Mouse (Mus musculus): ENCODE measurements at regions not wholly inside any gene's neighbourhood (a gene's known extent, or its start where the extent isn't known, plus 50 kb on each side); places are given as distances from the start of the nearest gene placed in this dataset.

DNA sequence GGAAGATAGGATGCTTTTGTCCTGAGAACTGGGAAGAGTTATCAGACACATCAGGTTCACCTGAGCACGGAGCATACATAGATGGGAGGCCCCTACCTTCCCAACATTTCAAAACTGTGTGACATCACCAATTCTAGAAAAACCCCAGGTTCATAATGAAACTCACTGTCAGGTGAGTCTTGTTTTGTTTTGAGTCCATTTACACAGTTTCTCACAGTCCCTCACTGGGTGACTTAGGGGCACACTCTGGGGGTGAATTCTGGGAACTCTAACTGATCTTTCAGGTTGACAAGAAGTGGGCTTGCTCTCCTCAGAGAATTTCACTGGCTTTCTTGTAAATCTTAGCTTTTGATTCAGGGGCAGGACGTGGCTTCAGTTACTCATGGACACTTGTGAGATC is 243.7 kb upstream of the Satb1 start:
- no peak overlapping the region for H3K27ac ChIP-seq (ENCODE audit: low read depth, low read length)
- no peak overlapping the region for H3K4me3 ChIP-seq (ENCODE audit: low read depth, low read length)
- no peak overlapping the region for H3K9ac ChIP-seq (ENCODE audit: low read depth, low read length)
- H3K27me3 ChIP-seq (replicated peaks; ENCODE audit: control insufficient read depth, insufficient read depth, low read length), result no peaks in the 10 kb centered on the region
- no peak for TF ChIP-seq CTCF (IDR thresholded peaks at IDR 0.05; ENCODE audit: low read depth)
- 75% methylated on average over 2 of the region's 2 CpGs for WGBS
- H3K9me3 ChIP-seq (ENCODE audit: control insufficient read depth), result no peaks in the 10 kb centered on the region
- no peaks in the 10 kb centered on the region for H3K36me3 ChIP-seq (ENCODE audit: control insufficient read depth, insufficient read depth)
- H3K4me1 ChIP-seq (replicated peaks; ENCODE audit: control insufficient read depth, insufficient read depth, low read length), result no peaks in the 10 kb centered on the region
- ATAC-seq, result no peak
- H3K4me2 ChIP-seq (replicated peaks; ENCODE audit: low read depth), result no peak overlapping the region

DNA sequence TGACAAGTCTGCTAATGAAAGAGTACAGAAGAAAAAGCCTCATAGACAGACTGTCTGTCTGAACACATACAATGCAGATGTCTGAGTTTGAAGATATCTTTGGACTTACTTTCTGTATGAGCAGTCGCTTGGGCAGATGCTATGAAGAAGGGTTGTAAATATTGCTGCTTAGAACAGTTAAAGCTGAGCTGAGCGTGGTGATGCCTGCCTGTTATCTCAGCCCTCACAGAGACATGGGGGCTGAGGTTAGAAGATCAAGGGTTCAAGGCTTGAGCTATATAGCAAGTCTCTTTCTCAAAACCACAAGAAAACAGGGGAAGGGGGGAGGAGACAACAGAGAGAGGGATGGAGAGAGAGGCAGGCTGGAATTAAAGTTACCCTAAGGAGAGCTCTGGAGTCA is 234.6 kb upstream of the Satb1 start:
- no peak overlapping the region for H3K4me3 ChIP-seq (ENCODE audit: low read depth, low read length)
- no peak overlapping the region for H3K27ac ChIP-seq (ENCODE audit: low read depth, low read length)
- no peak for ATAC-seq
- H3K9me3 ChIP-seq (ENCODE audit: control insufficient read depth), result no peaks in the 10 kb centered on the region
- H3K4me2 ChIP-seq (replicated peaks; ENCODE audit: low read depth), result no peak overlapping the region
- H3K4me1 ChIP-seq (replicated peaks; ENCODE audit: control insufficient read depth, insufficient read depth, low read length), result no peaks in the 10 kb centered on the region
- TF ChIP-seq CTCF (IDR thresholded peaks at IDR 0.05; ENCODE audit: low read depth), result no peak
- no peaks in the 10 kb centered on the region for H3K27me3 ChIP-seq (replicated peaks; ENCODE audit: control insufficient read depth, insufficient read depth, low read length)
- no peaks in the 10 kb centered on the region for H3K36me3 ChIP-seq (ENCODE audit: control insufficient read depth, insufficient read depth)
- WGBS, result 74% methylated on average over 2 of the region's 2 CpGs
- no peak overlapping the region for H3K9ac ChIP-seq (ENCODE audit: low read depth, low read length)

GRCm38 (mm10) chr17:52064618-52065017 is 231.5 kb upstream of the Satb1 start:
- H3K4me3 ChIP-seq (ENCODE audit: low read depth, low read length), result no peak overlapping the region
- no peak overlapping the region for H3K4me2 ChIP-seq (replicated peaks; ENCODE audit: low read depth)
- H3K9ac ChIP-seq (ENCODE audit: low read depth, low read length), result no peak overlapping the region
- H3K27me3 ChIP-seq (replicated peaks; ENCODE audit: control insufficient read depth, insufficient read depth, low read length), result no peaks in the 10 kb centered on the region
- TF ChIP-seq CTCF (IDR thresholded peaks at IDR 0.05; ENCODE audit: low read depth), result no peak
- no peak overlapping the region for H3K27ac ChIP-seq (ENCODE audit: low read depth, low read length)
- WGBS, result 83% methylated on average over 5 of the region's 5 CpGs
- no peaks in the 10 kb centered on the region for H3K4me1 ChIP-seq (replicated peaks; ENCODE audit: control insufficient read depth, insufficient read depth, low read length)
- no peak for ATAC-seq
- H3K9me3 ChIP-seq (ENCODE audit: control insufficient read depth), result no peaks in the 10 kb centered on the region
- no peaks in the 10 kb centered on the region for H3K36me3 ChIP-seq (ENCODE audit: control insufficient read depth, insufficient read depth)

- H3K27me3 ChIP-seq (replicated peaks; ENCODE audit: control insufficient read depth, insufficient read depth, low read length), result no peaks in the 10 kb centered on the region
- 77% methylated on average over 4 of the region's 4 CpGs for WGBS
- H3K9me3 ChIP-seq (ENCODE audit: control insufficient read depth), result no peaks in the 10 kb centered on the region
- H3K27ac ChIP-seq (ENCODE audit: low read depth, low read length), result no peak overlapping the region
- no peak for TF ChIP-seq CTCF (IDR thresholded peaks at IDR 0.05; ENCODE audit: low read depth)
- no peak overlapping the region for H3K4me2 ChIP-seq (replicated peaks; ENCODE audit: low read depth)
- H3K9ac ChIP-seq (ENCODE audit: low read depth, low read length), result no peak overlapping the region
- no peak overlapping the region for H3K4me3 ChIP-seq (ENCODE audit: low read depth, low read length)
- H3K36me3 ChIP-seq (ENCODE audit: control insufficient read depth, insufficient read depth), result no peaks in the 10 kb centered on the region
- no peaks in the 10 kb centered on the region for H3K4me1 ChIP-seq (replicated peaks; ENCODE audit: control insufficient read depth, insufficient read depth, low read length)
- ATAC-seq, result no peak
Measured at GRCm38 (mm10) chr17:52063121-52063520, 230.0 kb upstream of the Satb1 start.

- H3K9ac ChIP-seq (ENCODE audit: low read depth, low read length), result no peak overlapping the region
- no peak overlapping the region for H3K4me3 ChIP-seq (ENCODE audit: low read depth, low read length)
- H3K4me2 ChIP-seq (replicated peaks; ENCODE audit: low read depth), result peak overlapping the region; percentile 13; the same call in 1 of the 2 replicates
- no peak for TF ChIP-seq CTCF (IDR thresholded peaks at IDR 0.05; ENCODE audit: low read depth)
- no peak for ATAC-seq
- no peaks in the 10 kb centered on the region for H3K27me3 ChIP-seq (replicated peaks; ENCODE audit: control insufficient read depth, insufficient read depth, low read length)
- H3K36me3 ChIP-seq (ENCODE audit: control insufficient read depth, insufficient read depth), result no peaks in the 10 kb centered on the region
- no peaks in the 10 kb centered on the region for H3K9me3 ChIP-seq (ENCODE audit: control insufficient read depth)
- H3K4me1 ChIP-seq (replicated peaks; ENCODE audit: control insufficient read depth, insufficient read depth, low read length), result no peaks in the 10 kb centered on the region
- WGBS, result 38% methylated on average over 11 of the region's 11 CpGs
- no peak overlapping the region for H3K27ac ChIP-seq (ENCODE audit: low read depth, low read length)
Measured at GRCm38 (mm10) chr17:52062096-52062665, 229.1 kb upstream of the Satb1 start.

GRCm38 (mm10) chr17:52036479-52036878 is 203.4 kb upstream of the Satb1 start:
- no peak overlapping the region for H3K4me3 ChIP-seq (ENCODE audit: low read depth, low read length)
- H3K9ac ChIP-seq (ENCODE audit: low read depth, low read length), result no peak overlapping the region
- TF ChIP-seq CTCF (IDR thresholded peaks at IDR 0.05; ENCODE audit: low read depth), result no peak
- H3K4me1 ChIP-seq (replicated peaks; ENCODE audit: control insufficient read depth, insufficient read depth, low read length), result no peaks in the 10 kb centered on the region
- WGBS, result 90% methylated on average over 4 of the region's 4 CpGs
- ATAC-seq, result no peak
- no peak overlapping the region for H3K4me2 ChIP-seq (replicated peaks; ENCODE audit: low read depth)
- H3K27ac ChIP-seq (ENCODE audit: low read depth, low read length), result no peak overlapping the region
- H3K27me3 ChIP-seq (replicated peaks; ENCODE audit: control insufficient read depth, insufficient read depth, low read length), result no peaks in the 10 kb centered on the region
- no peaks in the 10 kb centered on the region for H3K36me3 ChIP-seq (ENCODE audit: control insufficient read depth, insufficient read depth)
- no peaks in the 10 kb centered on the region for H3K9me3 ChIP-seq (ENCODE audit: control insufficient read depth)

GRCm38 (mm10) chr17:52031079-52031478 is 198.0 kb upstream of the Satb1 start:
- Histone ChIP-seq H3K4me1 (replicated peaks; ENCODE audit: control insufficient read depth, insufficient read depth, low read length) (no peaks in the 10 kb centered on the region), H3K9me3 (ENCODE audit: control insufficient read depth) (no peaks in the 10 kb centered on the region), H3K36me3 (ENCODE audit: control insufficient read depth, insufficient read depth) (no peaks in the 10 kb centered on the region), H3K4me3 (ENCODE audit: low read depth, low read length) (no peak overlapping the region), H3K27ac (ENCODE audit: low read depth, low read length) (no peak overlapping the region), H3K9ac (ENCODE audit: low read depth, low read length) (no peak overlapping the region), H3K27me3 (replicated peaks; ENCODE audit: control insufficient read depth, insufficient read depth, low read length) (no peaks in the 10 kb centered on the region), H3K4me2 (replicated peaks; ENCODE audit: low read depth) (no peak overlapping the region)
- ATAC-seq, result no peak
- WGBS, result 90% methylated on average over 8 of the region's 8 CpGs
- TF ChIP-seq CTCF (IDR thresholded peaks at IDR 0.05; ENCODE audit: low read depth), result no peak

All from intestine, postnatal 0 days (tissue).